Mouse (Mus musculus) spleen, postnatal 10 days (tissue): Measurements from ENCODE around the gene Cramp1l.

Source experiments
- DNase-seq, 2 experiments: peaks; one replicate each; pipeline ENCODE4 v3.0.0; 2021 to 2022; ENCODE audit warnings: low spot score in 2 of 2

Gene Cramp1l

DNA sequence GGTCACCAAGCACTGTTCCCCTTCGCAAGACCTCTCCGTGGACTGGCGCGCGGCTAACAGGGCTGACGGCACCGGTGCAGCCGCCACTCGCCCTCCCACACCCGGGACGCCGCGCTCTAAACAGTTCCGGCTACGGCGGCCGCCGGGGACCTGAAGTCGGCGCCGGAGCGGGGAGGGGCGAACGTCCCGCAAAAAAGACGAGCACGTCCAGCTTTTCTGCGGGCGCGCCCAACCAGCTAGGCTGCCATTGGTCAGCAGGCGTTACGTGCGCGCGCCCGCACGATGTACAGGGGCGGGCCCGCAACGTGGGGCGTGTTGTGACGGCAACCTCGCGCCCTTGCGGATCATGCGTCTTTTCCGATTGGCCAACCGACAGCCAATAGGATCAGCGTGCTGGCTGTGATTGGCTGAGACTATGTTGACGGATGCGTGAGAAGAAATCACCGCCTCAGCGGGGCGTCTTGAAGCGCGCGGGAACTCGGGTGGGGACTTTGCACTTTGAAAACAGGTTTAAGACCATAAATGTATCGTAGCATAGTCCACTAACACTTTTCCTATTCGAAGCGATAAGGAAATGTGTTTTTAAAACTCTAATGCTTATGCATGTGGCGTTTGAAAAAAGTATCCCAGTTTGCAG is at the start of gene Cramp1l, which contains the start of gene Ift140:
Cramp1l (minus strand) TSS at position 134 of the 637 bp plus-strand sequence.
Ift140 (plus strand) TSS at position 431 of the 637 bp plus-strand sequence.
- DNase-seq = peak; percentile 93 to 99

DNA sequence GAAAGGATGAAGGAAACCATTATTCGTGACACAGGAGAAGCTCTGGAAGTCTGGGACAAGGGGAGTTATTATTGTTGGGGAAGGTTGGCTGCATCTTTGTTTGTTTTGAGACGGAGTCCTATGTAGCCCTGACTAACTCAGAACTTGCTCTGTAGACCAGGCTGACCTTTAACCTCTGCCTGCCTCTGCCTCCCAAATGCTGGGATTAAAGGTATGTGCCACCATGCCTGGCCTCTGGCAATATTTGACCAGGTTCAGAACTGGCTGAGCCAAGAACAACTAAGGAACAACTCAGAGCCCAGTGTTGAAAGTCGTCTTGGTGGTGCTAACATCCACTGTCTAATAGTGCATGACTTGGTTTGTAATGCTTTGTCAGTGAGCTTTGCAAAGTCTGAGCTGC is 49.6 kb upstream of the Cramp1l start:
- no peak for DNase-seq

DNA sequence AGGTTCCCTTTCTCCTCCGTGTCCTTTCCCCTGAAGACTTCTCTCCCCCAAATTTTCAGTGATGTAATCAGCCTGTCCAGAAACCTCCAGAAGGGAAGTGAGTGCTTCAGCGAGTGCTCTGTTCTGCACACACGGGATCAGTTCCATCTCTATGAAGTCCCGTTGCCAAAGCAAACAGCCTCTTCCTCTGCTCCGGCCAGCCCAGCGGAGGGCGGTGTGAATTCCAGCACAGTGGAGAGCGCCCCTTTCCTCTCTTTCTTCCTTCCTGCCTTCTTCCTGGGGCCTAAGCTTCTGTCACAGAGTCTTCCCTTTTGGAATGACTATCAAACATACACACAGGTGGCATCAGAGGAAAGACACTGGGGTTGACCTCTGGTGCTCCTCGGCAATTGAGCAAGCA is 48.8 kb upstream of the Cramp1l start:
- DNase-seq = no peak

DNA sequence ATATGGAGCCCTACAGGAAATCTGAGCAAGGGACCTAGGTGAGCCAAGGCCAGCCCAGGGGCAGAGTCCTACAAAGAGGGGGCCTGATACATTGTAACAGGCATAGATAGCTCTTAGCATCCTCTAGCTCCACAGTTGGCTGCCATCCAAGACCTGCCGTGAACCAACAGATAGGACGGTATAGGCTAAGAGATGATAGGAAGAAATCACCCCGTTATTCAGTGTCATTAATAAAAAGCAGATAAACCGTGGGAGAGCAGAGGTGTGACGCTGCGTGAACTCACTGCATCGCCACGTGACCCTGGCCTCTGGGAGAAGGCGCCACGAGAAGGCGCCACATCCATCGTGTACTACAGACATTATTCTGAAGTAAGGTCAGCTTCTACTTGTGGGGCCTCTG is 48.3 kb upstream of the Cramp1l start:
- DNase-seq = peak in 1 of 2 experiments; percentile 51

DNA sequence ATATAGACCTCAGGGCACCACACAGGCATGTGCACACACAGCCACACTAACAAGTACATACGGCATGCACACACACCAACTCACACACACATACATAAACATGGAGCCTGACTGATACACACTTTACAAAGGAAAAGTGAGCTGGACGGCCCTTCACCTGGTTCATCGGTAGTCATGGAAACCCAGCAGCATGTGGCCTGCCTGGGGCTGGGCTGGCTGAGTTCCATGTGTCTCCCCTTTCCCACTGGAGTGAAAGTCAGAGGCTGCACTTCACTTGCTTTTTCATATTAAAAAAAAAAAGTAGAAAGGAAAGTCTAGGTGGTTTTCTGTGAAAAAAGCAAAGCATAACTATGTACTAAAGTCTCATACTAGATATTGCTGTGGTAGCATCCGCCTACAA is 47.7 kb upstream of the Cramp1l start:
- DNase-seq = no peak

DNA sequence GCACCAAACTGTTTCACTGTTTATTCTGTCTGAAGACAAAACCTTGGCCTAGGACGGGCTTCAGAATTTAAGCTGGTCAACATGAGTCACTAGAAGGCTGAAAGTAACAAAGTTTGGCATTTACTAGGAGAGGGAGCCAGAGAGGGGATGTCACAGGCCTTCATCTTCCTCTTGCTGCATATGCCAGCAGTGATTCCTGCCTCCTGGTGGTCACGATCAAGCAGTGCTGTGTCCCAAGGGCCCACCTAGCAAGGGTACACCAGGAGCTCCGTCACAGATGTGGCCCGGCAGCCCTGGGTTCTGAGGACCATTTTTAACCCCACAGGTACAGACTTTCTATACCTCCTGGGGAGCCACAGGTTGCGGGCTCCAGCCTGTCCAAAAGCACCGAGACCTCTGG is 41.5 kb upstream of the Cramp1l start:
- no peak for DNase-seq

DNA sequence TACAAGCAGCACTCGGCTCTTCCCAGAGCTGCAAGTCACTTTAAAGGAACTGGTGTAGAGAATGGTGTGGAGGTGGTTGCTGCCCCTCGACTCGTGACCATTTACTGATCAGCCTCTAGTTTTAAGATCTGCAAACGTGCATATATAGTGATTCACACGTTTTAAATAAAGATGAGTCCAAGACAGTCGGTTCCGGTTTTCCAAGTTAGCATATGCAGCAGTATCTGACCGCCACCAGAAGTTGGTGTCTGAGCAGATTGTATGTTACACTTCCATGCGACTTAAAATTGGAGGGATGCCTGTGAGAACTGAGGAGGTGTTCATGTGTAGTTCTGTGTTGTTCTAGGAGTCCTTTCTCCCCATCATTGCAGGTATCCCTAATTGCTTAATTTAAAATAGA is 37.7 kb upstream of the Cramp1l start:
- no peak for DNase-seq

DNA sequence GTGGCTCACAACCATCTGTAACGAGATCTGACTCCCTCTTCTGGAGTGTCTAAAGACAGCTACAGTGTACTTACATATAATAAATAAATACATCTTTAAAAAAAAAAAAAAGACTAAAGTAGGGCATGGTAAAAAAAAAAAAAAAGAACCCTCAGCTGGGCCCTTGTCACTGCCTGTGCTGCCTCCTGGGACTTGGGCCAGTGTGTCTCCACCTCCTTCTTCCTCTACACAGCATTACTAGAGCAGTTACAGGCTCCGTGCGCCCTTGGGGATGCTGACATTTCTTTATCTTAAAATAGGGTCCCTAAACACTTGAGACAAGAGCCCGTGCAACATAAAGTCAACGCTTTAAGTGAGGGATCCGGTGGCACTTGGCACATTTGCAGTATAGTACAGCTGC is 31.6 kb upstream of the Cramp1l start:
- peak in 1 of 2 experiments; percentile 53 for DNase-seq

DNA sequence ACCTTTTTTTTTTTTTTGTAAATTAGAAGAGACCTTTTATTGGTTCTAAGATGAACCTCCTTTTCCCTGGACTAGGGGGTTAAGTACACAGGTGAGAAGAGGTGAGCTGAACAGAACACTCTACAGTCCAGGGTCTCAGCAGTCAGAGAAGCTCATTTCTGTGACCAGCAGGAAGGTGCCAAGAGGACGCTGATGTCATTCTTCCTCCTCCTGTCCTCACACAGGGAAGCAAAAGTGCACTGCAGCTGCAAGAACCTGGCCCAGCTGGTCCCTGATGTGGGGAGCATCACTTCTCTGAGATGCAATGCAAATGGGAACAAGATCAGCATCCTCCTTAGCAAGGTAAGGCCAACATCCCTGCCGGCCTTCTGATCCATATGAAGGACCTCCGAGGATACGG is 29.7 kb upstream of the Cramp1l start:
- peak in 1 of 2 experiments; percentile 25 for DNase-seq

DNA sequence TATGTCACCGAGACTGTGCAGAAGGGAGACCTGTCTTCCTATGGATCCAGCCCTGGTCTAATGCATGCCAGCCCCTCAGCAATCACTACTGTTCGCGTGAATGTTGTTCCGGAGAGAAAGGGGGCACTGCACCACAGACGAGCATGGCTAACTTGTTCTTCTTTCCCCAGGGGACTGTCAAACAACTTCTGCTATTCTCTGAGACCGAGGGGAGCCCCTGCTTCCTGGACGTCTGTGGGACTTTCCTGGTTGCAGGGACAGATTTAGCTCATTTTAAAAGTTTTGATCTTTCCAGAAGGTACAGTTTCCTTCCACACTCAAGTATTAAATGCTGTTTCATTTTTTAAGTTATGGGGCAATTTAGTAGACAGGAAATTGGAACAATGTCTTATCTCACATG is 29.3 kb upstream of the Cramp1l start:
- peak in 1 of 2 experiments; percentile 44 for DNase-seq

DNA sequence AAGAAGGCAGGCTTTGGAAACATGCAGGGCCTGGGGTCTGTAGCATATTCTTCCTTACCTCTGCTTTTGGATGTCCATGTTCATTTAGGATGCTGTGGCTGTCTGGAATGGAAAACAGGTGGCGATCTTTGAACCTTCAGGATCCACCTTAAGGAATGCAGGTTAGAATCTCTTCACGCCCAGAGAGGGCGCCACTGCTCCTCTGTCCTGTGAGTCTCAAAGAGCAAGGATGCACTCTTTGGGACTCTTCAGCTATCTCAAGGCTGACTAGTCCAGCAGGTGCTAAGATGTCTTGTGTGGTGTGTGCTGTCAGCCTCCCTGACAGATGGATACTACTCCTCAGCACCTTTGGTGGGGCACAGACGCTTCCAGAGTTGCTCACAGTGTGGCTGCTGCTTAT is 20.6 kb upstream of the Cramp1l start:
- DNase-seq = peak in 1 of 2 experiments; percentile 57

DNA sequence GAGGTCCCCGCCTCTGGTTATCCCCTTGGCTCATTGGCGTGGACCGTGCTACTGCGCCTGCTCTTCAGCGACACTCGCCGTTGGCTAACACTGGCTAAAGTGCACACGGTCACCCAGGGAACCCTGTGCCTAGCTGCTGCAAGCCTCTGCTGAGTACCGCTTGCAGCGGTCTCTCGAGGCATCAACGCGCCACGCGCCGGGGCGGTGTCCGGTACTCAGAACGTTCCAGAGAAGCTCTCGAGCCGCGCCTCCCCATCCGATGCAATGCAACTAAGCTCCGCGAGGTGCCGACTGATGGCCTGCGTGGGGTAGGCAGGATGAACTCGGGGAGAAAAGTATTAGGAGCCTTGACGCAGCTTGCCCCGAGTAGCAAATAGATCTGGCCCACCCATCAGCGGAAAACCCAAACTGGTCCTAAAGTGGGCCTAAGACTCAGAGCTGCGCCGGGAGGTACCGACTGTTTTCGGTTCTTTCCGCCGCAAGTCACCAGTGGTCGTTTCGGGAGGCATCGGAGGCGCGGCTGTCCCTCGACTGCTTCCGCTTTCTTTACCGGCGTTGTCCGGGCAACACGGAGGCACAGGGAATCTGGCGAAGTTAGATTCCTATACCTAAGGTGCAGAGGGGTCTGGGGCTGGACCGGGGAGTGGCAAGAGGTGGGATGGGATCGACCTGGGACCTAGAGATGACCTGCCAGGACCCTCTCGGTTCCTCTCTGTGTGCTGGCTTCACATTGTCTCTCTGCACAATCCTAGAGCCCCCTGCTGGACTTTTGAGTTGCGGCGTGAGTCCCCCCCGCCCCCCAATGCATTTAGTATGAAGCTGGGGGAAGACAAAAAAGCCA is 924 bp upstream of the Cramp1l start:
- DNase-seq = peak; percentile 68 to 82

DNA sequence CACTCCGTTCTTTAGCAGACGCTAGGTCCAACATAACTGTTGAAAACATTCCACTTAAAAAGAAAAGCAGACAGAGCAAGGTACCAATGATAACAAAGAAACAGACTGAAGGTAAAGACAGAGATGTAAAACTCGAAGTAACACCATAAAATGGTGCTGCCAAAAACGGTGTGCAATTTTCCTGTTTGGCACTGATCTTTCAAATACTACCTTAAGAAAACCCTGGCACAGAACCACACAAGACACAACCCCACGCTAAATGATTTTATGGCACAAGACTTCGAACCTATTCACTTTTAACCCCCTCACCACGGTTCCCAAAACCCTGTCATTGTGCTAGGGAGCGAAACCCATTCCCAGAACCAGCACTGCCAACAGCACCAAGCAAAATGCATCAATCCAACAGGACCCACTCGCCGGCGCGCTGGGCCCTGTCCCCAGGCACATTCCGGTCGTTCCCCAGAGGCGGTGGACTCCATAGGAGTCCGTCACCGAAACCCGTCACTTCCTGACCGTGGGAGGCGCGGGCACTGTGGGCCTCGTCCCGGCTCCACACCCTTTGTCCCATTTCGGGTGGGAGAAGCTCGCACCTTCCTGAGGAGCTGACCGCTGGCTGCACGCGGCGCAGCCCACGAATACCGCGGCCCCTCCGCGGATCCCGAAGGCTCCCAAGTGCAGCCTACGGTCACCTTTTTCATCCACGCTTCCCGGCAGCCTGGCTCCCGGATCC is 582 bp downstream of the Cramp1l start:
- peak in 1 of 2 experiments; percentile 61 for DNase-seq

DNA sequence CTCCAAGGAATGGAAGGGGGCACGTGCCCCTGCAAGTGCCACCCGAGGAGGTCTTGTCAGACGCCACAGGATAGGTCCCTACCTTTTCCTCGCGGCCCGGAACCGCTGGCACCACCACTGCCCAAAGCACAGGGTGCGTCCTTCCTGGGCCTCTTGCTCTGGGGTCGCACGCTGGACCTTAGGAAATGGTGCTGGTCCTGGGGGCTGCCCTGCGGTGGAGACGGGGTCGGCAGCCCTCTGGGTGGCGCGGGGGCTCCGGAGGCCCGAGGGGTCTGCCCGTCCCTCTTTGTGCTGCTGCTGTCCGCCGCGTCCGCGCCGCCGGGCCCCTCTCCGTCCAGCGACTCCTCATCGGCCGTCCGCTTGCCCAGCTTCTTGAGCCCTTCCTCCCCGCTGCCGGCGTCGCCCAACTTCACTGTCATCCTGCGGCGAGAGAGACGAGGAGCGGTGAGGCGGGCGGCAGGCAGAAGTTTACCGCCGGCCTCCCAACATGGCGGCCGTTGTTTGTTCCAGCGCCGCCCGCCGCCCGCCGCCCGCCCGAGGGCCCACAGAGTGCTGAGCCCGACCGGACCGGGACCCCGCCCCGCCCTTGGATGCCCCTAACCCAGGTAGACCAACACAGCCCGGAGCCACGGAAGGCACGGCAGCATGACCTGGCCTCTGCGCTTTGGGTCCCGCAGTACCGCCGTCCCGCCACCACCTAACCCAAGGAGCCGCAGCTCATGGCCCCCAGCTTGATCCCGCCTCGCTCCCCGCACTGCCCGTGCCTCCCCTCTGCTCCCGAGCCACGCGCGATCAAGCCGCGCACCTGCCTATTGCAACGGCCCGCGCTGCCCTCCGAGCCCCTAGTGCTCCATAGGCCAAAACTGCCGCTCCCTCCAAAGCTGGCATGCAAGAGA is 1.7 kb downstream of the Cramp1l start:
- DNase-seq = peak; percentile 64 to 67

DNA sequence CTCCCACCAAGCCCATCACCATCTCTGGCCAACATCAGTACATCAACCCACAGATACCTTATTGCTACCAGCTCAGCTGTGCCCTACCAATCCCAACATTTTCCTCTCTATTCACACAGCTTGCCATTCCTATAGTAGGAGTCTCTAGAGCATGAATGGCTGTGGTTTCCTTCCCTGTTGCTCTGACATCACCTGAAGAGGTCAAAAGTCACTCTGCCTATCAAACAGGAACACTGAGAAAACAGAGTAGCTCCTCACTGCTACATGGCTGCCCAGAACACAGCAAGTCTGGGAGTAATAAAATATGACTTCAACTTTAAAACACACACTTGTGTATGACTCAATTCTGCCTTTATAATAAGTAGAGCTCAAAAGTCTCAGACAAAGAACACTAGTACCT is 8.1 kb downstream of the Cramp1l start:
- no peak for DNase-seq

DNA sequence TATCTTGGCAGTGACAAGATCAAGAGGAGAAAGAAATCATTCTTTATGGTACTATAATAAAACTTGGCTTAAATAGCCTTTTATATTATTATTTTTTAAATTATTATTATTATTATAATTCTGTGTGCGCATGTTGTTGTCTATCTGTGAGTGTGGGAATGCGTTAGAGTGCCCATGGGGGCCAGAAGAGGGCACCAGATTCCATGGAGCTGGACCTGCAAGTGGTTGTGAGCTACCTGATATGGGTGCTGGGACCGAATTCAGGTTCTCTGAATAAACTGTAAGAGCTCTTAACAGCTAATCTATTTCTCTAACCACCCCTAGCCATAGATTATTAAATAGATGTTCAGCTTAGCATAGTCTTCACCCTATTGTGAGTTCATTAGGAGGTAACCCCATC is 10.5 kb downstream of the Cramp1l start:
- DNase-seq = no peak

DNA sequence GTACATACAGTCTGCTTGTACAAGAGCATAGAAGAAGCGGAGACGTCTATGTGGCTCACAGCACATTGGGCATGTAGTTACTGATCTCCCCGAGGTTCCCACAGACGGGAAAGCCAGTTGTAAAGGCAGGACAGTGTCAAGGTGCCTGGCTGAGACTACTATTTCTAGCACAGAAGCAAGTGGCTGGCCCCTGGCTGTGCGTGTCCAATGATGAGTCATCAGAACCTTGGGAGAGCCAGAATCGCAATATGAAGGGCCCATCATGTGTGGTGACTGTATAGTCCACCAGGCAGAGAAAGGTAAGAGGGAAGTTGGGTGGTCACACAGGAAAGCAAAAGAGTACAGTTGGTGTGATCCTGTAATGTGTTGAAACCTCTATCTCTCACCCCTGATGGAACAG is 20.9 kb downstream of the Cramp1l start:
- DNase-seq = no peak

DNA sequence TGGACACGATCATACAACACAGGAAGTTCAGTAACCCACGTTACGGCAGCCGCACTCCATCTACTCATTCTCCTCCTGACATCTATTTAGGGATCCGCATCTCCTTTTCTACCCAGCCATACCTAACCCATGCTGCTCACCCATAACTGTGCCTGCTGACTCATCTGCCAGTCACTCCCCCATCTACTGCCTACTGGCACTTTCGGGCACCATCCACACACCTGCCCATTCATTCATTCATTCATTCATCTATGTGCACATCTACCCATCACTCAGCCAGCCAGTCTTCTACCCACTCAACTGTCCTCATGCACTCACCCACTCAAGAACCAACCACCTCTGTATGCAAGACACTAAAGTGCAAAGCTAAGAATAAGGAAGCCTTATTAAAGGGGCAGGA is 28.4 kb downstream of the Cramp1l start:
- DNase-seq = no peak

DNA sequence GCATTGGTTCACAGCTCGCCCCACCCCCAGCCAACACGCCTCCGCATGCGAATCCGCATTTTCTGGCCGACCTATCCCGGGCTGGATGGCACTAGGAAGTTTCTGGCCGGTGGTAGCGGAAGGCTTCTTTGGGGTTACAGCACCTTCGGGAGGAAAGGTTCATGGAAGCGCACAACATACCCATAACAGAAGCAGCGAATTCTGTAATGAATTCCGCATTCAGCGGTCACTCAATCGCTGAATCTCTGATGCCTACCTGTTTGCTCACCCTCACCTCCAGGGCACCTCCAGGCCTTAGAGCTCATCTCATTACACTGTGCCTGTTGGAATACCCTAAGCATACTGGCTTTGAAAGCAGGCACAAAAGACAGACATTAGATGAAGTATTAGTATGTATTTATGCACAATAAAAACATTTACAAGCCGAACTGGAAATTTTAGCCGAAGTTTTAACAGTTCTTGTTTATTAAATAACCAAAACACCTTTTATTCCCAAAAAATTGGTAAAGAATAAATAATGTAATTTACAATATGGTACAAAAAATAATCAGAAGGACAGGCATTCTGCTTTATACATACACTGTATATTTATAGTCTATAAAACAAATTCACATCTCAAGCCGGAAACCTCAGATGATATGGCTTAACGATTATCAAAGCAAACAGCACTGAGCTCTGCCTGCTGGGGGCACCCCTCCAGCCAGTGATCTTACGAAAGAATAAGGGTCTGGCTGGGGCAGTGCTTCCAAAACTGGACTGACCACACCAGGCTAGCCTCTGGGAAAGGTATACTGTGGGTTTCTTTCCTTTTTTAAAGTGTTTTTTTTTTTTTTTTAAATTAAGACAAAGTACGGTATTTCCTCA is 54.5 kb downstream of the Cramp1l start:
- peak in 1 of 2 experiments; percentile 12 for DNase-seq

DNA sequence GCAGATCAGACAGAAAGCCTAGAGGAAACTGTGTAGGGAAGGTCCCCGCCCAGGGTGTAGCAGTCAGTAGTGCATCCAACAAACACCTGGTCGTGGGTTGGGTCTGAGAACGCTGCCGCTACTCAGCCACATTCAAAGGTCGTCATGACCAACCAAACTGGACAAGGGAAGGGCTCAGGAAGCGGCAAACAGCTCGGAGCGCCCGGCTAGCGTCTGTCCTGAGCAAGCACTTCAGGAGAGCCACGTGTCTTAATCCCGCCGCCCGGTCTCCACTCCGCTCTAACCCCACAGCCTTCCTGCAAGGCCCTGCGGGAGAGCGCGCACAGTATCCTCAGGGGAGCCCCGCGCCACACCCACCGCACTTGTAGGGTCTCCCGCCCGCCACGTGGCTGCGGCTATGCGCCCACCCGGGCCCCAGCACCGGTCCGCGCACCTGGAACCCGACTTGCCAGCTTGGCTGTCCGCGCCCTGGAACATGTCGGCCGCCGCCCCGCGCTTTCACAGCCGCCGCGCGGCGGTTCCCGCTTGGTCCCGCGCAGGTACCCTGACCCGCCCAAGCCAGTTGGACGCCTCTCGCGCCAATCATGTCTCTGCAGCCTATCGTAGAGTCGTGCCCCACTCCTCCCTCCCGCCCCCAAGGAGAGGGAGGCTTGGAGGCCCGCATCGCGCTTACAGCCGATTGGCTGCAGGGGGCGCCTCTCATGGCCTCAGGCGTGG is 55.3 kb downstream of the Cramp1l start, which contains the start of gene Jpt2:
Jpt2 (minus strand) TSS at position 555 of the 717 bp plus-strand sequence.
- DNase-seq = peak; percentile 94 to 97
